Mouse (Mus musculus) liver, postnatal 0 days (tissue): ENCODE data around the gene Auh.

ENCODE experiments used
- CTCF ChIP-seq: sonication (generic); IDR thresholded peaks from 2 replicates; pipeline ENCODE4 v1.5.1; 2016; ENCODE audit warnings: antibody characterized with exemption, low read depth
- EP300 ChIP-seq: IDR thresholded peaks from 2 replicates; pipeline ENCODE4 v1.6.1; 2016; ENCODE audit warnings: antibody characterized with exemption, low read depth, mild to moderate bottlenecking

- no peak for TF ChIP-seq EP300
- TF ChIP-seq CTCF, result no peak
Observed at GRCm38 (mm10) chr13:52897806-52898205, 31.7 kb downstream of the Auh start.
